Mouse (Mus musculus): ENCODE data around the gene Rbm20. TPM values are rescaled to one million over a fixed set of nuclear protein-coding genes. Genes with fewer than 3 reads are reported as not detected.
A peak's percentile ranks its signal among the peaks of the same experiment; 100 is the strongest.
"Not testable (repeated sequence)": the region's sequence is repeated elsewhere in the genome, so short reads cannot be mapped to it uniquely, and the experiment has no call there.

The Rbm20 gene
- total RNA-seq, 2 experiments from 2014 or later, result 1.0 to 1.2 TPM

DNA sequence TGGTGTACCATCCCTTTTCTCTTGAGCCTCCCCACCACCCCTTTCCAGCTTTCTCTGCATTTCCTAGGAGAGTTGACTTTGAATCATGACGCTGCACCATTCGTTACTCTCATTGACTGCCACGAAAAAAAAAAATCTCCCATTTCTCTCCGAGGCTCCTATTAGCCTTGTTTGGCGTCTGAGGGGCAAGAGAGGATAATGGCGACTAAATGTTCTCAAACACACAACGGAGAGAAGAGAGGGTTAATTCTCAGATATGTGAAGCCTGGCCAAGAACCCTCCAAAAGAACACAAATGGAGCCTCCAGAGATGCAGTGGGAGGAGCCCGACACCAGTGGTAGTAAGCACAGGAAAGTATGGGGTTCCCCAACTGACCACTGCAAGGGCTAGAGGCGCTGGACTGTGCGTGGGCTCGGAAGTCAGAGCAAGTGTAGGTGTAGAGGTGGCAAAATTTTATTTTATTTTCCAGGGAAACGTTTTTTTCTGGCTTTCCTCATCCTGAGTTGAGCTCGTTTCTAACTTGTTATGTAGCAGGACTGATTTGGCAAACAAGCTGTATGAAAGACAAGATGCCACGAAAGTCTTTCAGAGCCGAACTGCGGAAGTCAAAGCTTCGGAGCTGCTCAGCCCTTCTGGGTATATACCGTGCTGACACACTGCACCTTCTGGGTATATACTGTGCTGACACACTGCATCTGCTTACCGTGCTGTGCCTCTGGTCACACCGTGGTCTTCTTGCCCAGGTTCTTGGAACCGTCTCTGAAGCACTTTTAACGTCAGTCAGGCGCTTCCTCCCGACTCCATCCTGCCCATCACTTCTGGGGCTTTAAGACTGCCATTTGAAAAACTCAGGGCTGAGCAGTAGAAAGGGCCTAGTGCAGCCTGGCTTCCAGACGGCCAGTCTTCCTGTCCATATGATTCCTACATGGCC is 222.1 kb downstream of the Rbm20 start:
- no peak for DNase-seq (ENCODE audit: low spot score in 2 of 2)

DNA sequence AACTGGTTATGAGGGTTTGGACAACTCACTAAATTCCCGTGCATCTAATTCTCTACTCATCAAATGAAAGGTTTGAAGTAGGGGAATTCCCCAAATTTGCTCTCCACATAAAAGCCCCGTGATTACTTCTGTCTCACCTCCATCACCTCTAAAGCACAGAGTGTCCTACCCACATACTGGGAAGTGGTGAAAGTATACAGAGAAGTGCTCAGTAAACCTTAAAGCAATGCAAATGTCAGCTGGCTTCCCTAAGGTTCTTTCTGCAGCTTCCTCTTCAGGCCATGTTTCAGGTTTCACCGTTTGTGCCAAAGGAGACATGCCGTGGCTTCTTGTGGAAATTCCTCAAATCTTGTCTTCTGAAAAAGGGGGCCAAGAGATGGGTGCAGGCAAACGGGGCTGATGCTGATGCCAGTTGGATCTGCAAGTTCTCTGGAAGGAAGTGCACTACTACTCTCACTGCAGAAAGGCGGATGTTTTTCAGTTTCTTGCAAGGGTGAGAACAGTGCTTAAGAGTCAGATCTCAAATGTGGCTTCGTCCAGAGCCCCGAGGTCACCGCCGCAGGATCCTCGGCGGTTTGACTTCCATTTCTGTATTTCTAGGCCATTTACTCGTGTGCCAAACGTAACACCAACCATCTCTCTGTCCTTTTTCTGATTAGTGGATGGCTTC is 223.0 kb downstream of the Rbm20 start:
- DNase-seq (ENCODE audit: low spot score in 2 of 2), result no peak

DNA sequence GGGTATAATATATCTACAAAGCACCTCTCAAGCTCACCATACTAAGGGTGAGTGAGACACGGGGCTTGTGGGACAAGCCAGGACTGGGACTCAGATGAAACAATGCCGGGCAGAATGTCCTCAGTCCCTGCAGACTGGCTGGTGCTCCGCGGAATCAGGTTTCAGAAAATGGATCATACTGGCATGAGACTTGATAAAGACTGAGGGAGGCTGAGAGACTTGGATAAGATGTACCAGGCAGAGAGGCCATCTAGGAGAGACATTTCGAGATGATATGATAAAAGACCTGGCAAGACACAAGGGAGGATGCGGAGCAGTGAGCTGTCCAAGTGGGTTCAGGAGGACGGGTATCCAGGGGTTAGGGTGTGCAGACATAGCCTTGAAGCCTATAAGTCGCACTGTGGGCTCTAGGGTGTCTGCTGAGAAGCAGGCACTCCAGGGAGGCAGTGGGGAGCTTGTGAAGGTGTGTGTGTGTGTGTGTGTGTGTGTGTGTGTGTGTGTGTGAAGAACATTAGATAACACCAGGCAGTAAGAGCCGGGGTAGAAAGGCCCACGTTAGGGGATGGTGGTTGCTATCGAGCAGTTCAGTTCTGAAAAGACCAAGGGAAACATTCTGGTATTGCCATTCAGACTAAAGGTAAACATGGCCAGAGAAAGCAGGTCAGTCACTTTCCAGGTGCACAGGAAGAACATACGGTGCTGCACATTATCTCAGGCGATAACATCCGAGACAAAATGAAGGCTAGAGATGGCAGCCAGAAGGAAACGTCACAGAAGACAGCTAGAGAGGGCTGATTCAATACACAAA is 225.0 kb downstream of the Rbm20 start:
- no peak for DNase-seq (ENCODE audit: low spot score in 2 of 2)

- DNase-seq (ENCODE audit: low spot score in 2 of 2), result peak; percentile 90 to 91
Measured at GRCm38 (mm10) chr19:53902739-53903487, 225.8 kb downstream of the Rbm20 start.

GRCm38 (mm10) chr19:53903507-53904321 is 226.6 kb downstream of the Rbm20 start:
- DNase-seq (ENCODE audit: low spot score in 2 of 2), result peak; percentile 57 to 63

- no peak for DNase-seq (ENCODE audit: low spot score in 2 of 2)
Measured at GRCm38 (mm10) chr19:53904833-53905480, 227.9 kb downstream of the Rbm20 start.

DNA sequence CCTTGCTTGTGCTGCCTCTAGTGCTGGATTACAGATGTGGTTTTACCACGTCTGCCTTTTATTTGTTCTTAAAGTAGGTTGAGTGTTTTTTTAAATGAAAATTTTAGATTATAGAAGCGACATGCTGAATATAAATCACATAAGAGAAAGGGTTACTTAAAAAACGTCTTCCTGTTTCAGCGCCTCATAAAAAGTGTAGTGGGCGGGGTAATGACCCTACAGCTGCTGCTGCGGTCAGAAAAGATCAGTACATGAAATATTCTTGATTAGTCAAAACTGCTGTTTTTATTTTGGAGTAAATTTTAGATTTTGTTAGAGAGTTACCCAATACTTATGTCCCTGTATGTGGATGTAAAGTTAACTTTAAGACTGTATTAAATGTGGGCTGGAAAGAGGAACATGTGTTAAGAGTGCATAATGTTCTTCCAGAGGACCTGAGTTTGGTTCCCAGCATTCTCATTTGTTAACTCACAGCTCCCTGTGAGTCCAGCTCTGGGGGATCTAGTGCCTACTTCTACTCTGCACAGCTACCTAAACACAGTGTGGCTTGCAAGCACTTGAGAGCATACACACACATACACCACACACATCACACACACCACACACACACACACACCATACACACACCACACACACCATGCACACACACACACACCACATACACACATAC is 229.1 kb downstream of the Rbm20 start:
- DNase-seq (ENCODE audit: low spot score in 2 of 2), result no peak

- not testable (repeated sequence) for DNase-seq (ENCODE audit: low spot score in 2 of 2)
Measured at GRCm38 (mm10) chr19:53906703-53907070, 229.6 kb downstream of the Rbm20 start.

DNA sequence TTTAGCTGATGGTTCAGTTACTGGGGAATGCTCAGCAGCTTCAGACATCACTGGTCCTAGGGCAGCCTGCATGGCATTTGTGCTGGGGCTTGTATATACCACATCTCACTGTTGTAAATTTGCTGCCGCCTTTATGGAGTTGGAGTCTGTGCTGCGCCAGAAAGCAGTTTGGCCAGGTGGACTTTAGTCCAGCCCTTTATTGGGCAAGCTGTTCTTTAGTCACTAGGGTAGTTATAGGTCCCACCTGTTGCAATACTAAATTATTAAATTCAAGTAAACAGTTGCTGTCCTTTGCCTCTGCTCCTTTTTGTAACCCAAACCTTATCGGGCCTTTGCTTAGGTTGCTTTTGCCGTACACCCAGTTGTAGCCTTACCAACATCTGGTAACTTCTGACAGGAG is 237.8 kb downstream of the Rbm20 start:
- no peak for DNase-seq (ENCODE audit: low spot score in 2 of 2)

Other genes with a start within 250 kb of the Rbm20 start
- 10 to 100 TPM in 1 of 2 experiments, 1 to 10 TPM in 1; 6.5 to 13.6 TPM for gene Dusp5, start 148.2 kb upstream of the Rbm20 start, total RNA-seq (2021)
- 10 to 100 TPM; 63.0 to 71.1 TPM for gene Nutf2-ps1, start 88.2 kb upstream of the Rbm20 start, total RNA-seq (2021)
- 10 to 100 TPM; 24.7 to 30.2 TPM for gene Smc3, start 76.9 kb upstream of the Rbm20 start, total RNA-seq (2021)
- gene Pdcd4, start 214.9 kb downstream of the Rbm20 start, total RNA-seq (2021), result 10 to 100 TPM; 69.6 to 91.1 TPM

Measured in adrenal gland, adult 18-20 months (tissue).